Mouse (Mus musculus) brain, embryonic 14.5 days (tissue): ENCODE measurements around the gene Fcgrt.

Source experiments
- CTCF ChIP-seq: fragments of 200-500 bp; IDR thresholded peaks from 2 replicates; pipeline ENCODE4 v1.5.1; 2012; ENCODE audit warnings: inconsistent platforms, mild to moderate bottlenecking, moderate library complexity, borderline replicate concordance; ENCODE audit not compliant: insufficient read depth, insufficient read length; ENCODE audit errors: extremely low read depth
- POLR2A ChIP-seq: fragments of 200-500 bp; IDR thresholded peaks from 2 replicates; pipeline ENCODE4 v1.6.1; 2012; ENCODE audit warnings: mild to moderate bottlenecking, inconsistent platforms, borderline replicate concordance; ENCODE audit not compliant: poor library complexity, insufficient read depth, insufficient read length, severe bottlenecking; ENCODE audit errors: extremely low read depth

GRCm38 (mm10) chr7:45069671-45070070 lies 34.0 kb downstream of the Fcgrt start:
- TF ChIP-seq CTCF (no peak), POLR2A (no peak)
